Mouse (Mus musculus) limb, embryonic 11.5 days (tissue): Measurements from ENCODE around the gene Itsn2. TPM values are rescaled to one million over a fixed set of nuclear protein-coding genes. Genes with fewer than 3 reads are reported as not detected.

ENCODE experiments used
- polyA plus RNA-seq: library from polyadenylated mRNA; unstranded; fragments of >200 nt; fragmentation: Nextera tagmentation; extraction: Ambion mirVana; gene quantifications from 2 replicates; pipeline ENCODE4 v1.2.1, GENCODE M21; 2014

Itsn2 gene
- polyA plus RNA-seq, 1 experiment from 2014 or later: 28.4 TPM

Other genes with a start within 250 kb of the Itsn2 start
- 7.9 and 9.1 TPM in 2 replicates for gene Ncoa1, start 115.5 kb upstream of the Itsn2 start, polyA plus RNA-seq
- not detected in 2 replicates for gene Gm3625, start 289 bp downstream of the Itsn2 start, polyA plus RNA-seq
- gene Fam228a, start 145.8 kb downstream of the Itsn2 start, polyA plus RNA-seq: 0.28 and 0.30 TPM in 2 replicates
- 2.4 TPM in 2 replicates for gene Pfn4, start 176.4 kb downstream of the Itsn2 start, polyA plus RNA-seq
- gene Fam228b, start 176.6 kb downstream of the Itsn2 start, polyA plus RNA-seq: 3.7 and 4.3 TPM in 2 replicates
- 318 and 326 TPM in 2 replicates for gene Sf3b6, start 224.9 kb downstream of the Itsn2 start, polyA plus RNA-seq
- gene Fkbp1b, start 249.0 kb downstream of the Itsn2 start, polyA plus RNA-seq: 8.6 and 9.0 TPM in 2 replicates